Mouse (Mus musculus) hindbrain, embryonic 12.5 days (tissue): ENCODE results near the gene Sigmar1. TPM values are rescaled to one million over a fixed set of nuclear protein-coding genes. Genes with fewer than 3 reads are reported as not detected.
"Not testable (repeated sequence)": the region's sequence is repeated elsewhere in the genome, so short reads cannot be mapped to it uniquely, and the experiment has no call there.

ENCODE experiments used
- ATAC-seq: fragments of 200-750 bp; cut with Nextera tagmentation; 2 replicates; pipeline ENCODE4 v1.8.0; 2017; ENCODE audit warnings: moderate TSS enrichment; ENCODE audit not compliant: low FRiP score
- H3K27ac ChIP-seq: fragments of 300-500 bp; sonication (generic); 2 replicates; pipeline ENCODE4 v1.5.1; 2016; ENCODE audit warnings: mild to moderate bottlenecking
- H3K27me3 ChIP-seq: fragments of 300-500 bp; sonication (generic); 2 replicates; pipeline ENCODE4 v1.6.1; 2016; ENCODE audit warnings: mild to moderate bottlenecking
- H3K36me3 ChIP-seq: fragments of 300-500 bp; sonication (generic); 2 replicates; pipeline ENCODE4 v1.6.1; 2016; ENCODE audit warnings: mild to moderate bottlenecking
- H3K4me1 ChIP-seq: fragments of 300-500 bp; sonication (generic); 2 replicates; pipeline ENCODE4 v1.6.1; 2016
- H3K4me2 ChIP-seq: fragments of 300-500 bp; sonication (generic); replicated peaks from 2 replicates; pipeline ENCODE4 v1.6.1; 2016; ENCODE audit warnings: mild to moderate bottlenecking
- H3K4me3 ChIP-seq: fragments of 300-500 bp; sonication (generic); 2 replicates; pipeline ENCODE4 v1.5.1; 2016; ENCODE audit warnings: mild to moderate bottlenecking
- H3K9ac ChIP-seq: fragments of 300-500 bp; sonication (generic); 2 replicates; pipeline ENCODE4 v1.6.1; 2016; ENCODE audit warnings: mild to moderate bottlenecking, moderate library complexity
- H3K9me3 ChIP-seq: fragments of 300-500 bp; sonication (generic); replicated peaks from 2 replicates; pipeline ENCODE4 v1.6.1; 2016; ENCODE audit warnings: mild to moderate bottlenecking
- WGBS: fragments of 180-500 bp; shearing (Covaris S2); methylation state at CpG from one replicate; pipeline ENCODE4 v1.1.7; 2016; 5-methylcytosine and 5-hydroxymethylcytosine counted together
- polyA plus RNA-seq: library from polyadenylated mRNA; unstranded; fragments of >200 nt; fragmentation: Nextera tagmentation; extraction: Ambion mirVana; gene quantifications from 2 replicates; pipeline ENCODE4 v1.2.1, GENCODE M21; 2016

Gene Sigmar1
- polyA plus RNA-seq, 1 experiment from 2014 or later, result 58.9 TPM

DNA sequence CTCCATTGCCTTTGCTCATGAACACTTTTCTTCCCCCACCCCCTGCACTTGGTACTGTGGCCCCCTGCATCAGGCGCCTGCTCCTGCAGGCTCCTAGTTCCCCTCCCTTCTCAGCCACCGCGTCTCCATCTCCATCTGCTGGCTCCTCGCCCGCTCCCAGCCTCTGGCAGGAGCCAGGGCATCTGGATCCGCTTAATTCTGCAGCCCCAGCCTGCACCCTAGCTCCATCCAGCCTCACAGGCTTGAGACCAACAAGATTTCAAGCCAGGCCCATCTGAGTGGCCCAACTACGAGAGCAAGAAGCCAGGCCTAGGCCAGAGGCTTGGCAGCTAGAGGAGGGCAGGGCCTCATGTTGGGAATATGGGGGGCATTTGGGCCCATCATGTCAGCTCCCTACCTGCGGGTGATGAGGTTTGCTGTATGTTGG, 6.7 kb upstream of the Sigmar1 start:
- H3K9me3 ChIP-seq, ATAC-seq, H3K36me3 ChIP-seq, H3K27me3 ChIP-seq: not testable (repeated sequence)
- peak overlapping the region; percentile 41 for H3K9ac ChIP-seq
- peak overlapping the region; percentile 58 for H3K4me2 ChIP-seq
- peaks cover 30% of the 10 kb centered on the region for H3K4me1 ChIP-seq
- H3K4me3 ChIP-seq, result peak overlapping the region; percentile 6; the same call in 1 of the 2 replicates
- H3K27ac ChIP-seq, result peak overlapping the region; percentile 73
- 48% methylated on average over 8 of the region's 8 CpGs for whole genome bisulfite sequencing

DNA sequence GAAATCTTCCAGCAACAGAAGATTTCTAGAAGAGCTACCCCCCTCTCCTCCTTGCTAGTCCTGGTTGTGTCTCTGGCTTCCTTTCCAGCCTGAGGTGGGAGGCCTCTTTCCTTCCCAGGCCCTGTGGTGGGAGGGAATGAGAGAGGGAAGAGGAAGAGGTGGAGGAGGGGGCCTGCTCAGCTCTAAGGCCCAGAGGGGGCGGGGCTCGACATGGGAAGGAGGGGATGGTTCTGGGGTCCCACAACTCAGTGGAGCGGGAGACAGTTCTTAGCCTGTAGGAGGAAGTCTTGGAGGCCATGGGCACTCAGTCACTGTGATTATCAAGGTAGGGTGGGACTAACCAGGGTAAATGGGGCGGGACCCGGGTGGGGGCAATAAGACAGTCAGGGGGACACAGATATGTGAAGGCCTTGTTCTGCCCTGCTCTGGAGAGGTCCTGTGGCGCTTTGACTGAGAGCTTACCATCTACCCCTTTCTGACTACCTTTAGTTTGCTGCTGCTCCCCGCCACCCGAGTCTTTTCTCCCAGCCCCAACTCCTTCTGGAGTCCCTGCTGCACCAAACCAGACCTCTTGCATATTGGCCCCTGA, 6.2 kb upstream of the Sigmar1 start:
- peaks cover 30% of the 10 kb centered on the region for H3K4me1 ChIP-seq
- H3K4me2 ChIP-seq, result peak overlapping the region; percentile 58
- peak overlapping the region; percentile 39; the same call in 1 of the 2 replicates for H3K4me3 ChIP-seq
- 0 out of 2 replicates have a peak, but pooled peaks cover 6% of the 10 kb centered on the region for H3K36me3 ChIP-seq
- H3K27me3 ChIP-seq, result no peaks in the 10 kb centered on the region
- H3K9ac ChIP-seq, result peak overlapping the region; percentile 41; the same call in 1 of the 2 replicates
- H3K27ac ChIP-seq, result peak overlapping the region; percentile 73
- no peak for ATAC-seq
- 36% methylated on average over 8 of the region's 8 CpGs for WGBS
- H3K9me3 ChIP-seq, result no peaks in the 10 kb centered on the region

DNA sequence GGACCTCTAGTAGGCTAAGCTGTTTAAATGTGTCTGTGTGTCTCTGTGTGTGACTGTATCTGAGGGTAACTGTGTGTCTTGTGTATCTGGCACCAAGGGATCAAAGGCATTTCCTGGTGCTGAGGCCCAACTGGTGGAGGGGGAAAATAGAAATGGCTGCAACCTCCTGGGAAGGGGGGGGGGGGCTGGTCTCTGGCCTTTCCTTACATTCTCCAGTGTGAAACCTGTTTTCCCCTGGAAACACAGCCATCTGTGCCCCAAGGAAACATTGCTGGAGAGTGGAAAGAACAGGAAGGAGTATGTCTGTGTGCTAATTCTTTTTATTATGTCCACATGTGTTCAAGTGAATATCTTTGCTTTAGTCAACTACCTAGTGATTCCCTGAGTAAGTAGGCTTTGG, 5.7 kb upstream of the Sigmar1 start:
- Histone ChIP-seq H3K4me2 (peak overlapping the region; percentile 58), H3K27ac (peak overlapping the region; percentile 73), H3K9ac (no peak overlapping the region), H3K27me3 (no peaks in the 10 kb centered on the region), H3K36me3 (0 out of 2 replicates have a peak, but pooled peaks cover 5% of the 10 kb centered on the region), H3K4me3 (peak overlapping the region; percentile 39), H3K4me1 (peaks cover 30% of the 10 kb centered on the region), H3K9me3 (no peaks in the 10 kb centered on the region)
- no peak for ATAC-seq

DNA sequence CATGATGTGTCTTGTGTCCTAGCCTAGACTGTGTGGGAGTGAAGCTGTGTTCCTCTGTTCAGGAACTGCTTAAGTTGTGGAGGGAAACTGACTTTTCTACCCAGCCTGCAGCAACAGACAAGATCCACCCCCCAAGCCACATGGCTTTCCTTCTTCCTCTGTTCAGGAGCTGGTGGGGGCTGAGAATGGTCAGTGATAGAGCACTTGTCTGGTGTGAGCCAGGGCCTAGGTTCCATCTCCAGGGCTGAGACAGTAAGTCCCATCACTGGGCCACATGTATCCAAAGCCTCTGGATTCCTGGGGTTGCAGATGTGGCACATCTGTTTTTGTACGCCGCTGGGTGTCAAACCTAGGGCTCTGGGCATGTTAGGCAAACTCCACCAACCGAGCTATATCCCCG, 5.0 kb upstream of the Sigmar1 start:
- 0 out of 2 replicates have a peak, but pooled peaks have one; percentile 32 for ATAC-seq
- Histone ChIP-seq H3K27me3 (no peaks in the 10 kb centered on the region), H3K27ac (peak overlapping the region; percentile 73), H3K9me3 (no peaks in the 10 kb centered on the region), H3K4me3 (peak overlapping the region; percentile 39), H3K4me2 (peak overlapping the region; percentile 58), H3K4me1 (peaks cover 36% of the 10 kb centered on the region), H3K36me3 (0 out of 2 replicates have a peak, but pooled peaks cover 3% of the 10 kb centered on the region), H3K9ac (peak overlapping the region; percentile 62)
- WGBS, result 83% methylated on average over 4 of the region's 4 CpGs

DNA sequence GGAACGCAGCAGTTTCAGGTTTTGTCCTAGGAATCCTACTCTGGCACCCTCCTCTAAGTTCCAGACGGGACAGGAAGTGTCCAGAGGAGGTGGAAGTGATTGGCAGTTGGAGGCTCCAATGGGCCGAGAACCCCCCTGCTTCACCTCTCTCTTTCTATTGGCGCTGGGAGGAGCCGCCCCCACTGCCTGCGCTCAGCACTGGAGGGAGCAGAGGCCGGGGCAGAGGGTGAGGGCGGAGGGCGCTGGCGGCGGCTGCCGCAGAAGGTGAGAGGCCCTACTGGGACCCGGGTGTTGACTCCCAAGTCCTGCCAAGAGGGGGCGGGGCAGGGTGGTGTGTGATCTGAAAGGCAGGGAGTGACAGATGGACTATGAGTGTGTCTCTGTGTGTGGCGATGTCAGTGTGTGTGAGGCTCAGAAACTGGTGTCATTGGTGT, 4.3 kb upstream of the Sigmar1 start:
- H3K4me2 ChIP-seq, result peak overlapping the region; percentile 58
- WGBS, result 1% methylated on average over 15 of the region's 15 CpGs
- peak; percentile 84 for ATAC-seq
- H3K9ac ChIP-seq, result peak overlapping the region; percentile 62
- no peaks in the 10 kb centered on the region for H3K27me3 ChIP-seq
- no peaks in the 10 kb centered on the region for H3K9me3 ChIP-seq
- peaks cover 36% of the 10 kb centered on the region for H3K4me1 ChIP-seq
- peak overlapping the region; percentile 39 for H3K4me3 ChIP-seq
- H3K36me3 ChIP-seq, result 0 out of 2 replicates have a peak, but pooled peaks cover 3% of the 10 kb centered on the region
- H3K27ac ChIP-seq, result peak overlapping the region; percentile 73

DNA sequence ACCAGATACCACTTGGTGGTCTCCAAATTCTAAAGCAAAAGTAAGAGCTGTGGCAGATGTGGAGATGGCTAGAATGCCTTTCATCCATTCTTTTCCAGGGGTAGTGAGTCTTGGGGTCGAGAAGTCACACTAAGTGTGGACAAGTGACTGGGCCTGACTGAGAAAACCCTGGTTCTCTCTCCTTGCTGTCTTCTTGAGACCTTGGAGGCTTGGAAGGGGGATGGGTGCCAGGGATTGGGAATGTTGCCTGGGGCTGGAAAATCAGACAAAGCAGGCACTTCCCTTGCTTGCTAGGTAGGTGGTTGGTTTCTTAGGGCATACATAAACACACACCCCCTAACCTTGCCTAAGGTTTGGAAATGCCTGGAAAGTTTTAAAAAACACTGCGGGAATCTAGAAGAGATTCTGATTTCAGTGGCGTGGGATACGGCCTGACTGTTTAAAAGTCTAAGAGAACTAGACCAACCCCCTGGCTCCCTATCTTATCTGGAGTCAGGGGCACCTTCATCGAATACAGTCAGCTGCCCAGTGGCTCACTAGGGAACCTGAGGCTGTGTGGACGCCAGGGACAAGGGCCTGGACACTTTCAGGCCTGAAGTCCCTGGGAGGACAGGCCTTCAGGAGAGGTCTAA, 3.8 kb upstream of the Sigmar1 start:
- Histone ChIP-seq H3K9me3 (no peaks in the 10 kb centered on the region), H3K4me2 (peak overlapping the region; percentile 58), H3K4me1 (peaks cover 39% of the 10 kb centered on the region), H3K4me3 (peak overlapping the region; percentile 39), H3K9ac (peak overlapping the region; percentile 62; the same call in 1 of the 2 replicates), H3K27ac (peak overlapping the region; percentile 73), H3K36me3 (0 out of 2 replicates have a peak, but pooled peaks cover 3% of the 10 kb centered on the region), H3K27me3 (no peaks in the 10 kb centered on the region)
- no peak for ATAC-seq
- 39% methylated on average over 6 of the region's 6 CpGs for WGBS

DNA sequence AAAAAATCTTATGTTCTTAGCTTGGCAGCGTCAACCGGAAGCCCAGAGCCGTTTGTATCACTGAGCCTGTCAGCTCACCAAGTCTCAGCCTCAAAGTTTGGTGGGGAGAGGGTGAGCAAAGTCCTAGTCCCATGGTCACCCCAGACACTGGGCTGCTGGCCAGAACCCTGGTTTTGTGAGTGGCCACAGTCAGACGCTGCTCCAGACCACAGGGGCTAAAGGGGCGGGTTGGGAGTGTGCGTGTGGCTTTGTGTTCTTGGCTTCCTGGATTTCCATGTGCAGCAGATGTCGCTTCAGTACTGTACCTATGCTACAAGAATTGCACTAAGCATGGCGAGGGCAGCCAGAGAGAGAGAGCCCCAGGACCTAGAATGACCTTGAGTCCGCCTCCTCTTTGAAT, 3.2 kb upstream of the Sigmar1 start:
- 0 out of 2 replicates have a peak, but pooled peaks cover 3% of the 10 kb centered on the region for H3K36me3 ChIP-seq
- no peak overlapping the region for H3K27ac ChIP-seq
- no peaks in the 10 kb centered on the region for H3K27me3 ChIP-seq
- H3K9ac ChIP-seq, result no peak overlapping the region
- 88% methylated on average over 9 of the region's 9 CpGs for WGBS
- ATAC-seq, result no peak
- H3K4me2 ChIP-seq, result no peak overlapping the region
- H3K4me3 ChIP-seq, result no peak overlapping the region
- H3K9me3 ChIP-seq, result no peaks in the 10 kb centered on the region
- peaks cover 41% of the 10 kb centered on the region for H3K4me1 ChIP-seq

DNA sequence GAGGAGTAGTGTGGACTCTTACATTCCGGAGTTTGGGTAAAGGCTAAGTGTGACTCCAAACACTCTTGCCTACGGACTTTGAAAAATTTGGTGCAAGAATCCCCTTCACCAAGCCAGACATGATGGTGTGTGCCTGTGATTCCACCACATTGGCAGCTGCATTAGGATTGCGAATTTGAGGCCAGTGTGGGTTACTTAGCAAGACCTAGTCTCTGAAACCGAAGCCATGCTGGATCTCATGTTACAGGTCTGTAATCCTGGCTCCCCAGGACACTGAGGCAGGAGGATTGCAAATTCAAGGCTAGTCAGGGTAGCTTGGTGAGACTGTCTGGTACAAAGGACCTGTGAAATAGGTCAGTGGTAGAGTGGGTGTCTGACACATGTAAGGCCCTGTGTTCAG, 2.7 kb upstream of the Sigmar1 start:
- Histone ChIP-seq H3K4me2 (no peak overlapping the region), H3K9ac (no peak overlapping the region), H3K4me3 (no peak overlapping the region), H3K36me3 (0 out of 2 replicates have a peak, but pooled peaks cover 3% of the 10 kb centered on the region), H3K27me3 (no peaks in the 10 kb centered on the region), H3K27ac (no peak overlapping the region), H3K4me1 (peaks cover 41% of the 10 kb centered on the region), H3K9me3 (no peaks in the 10 kb centered on the region)
- 89% methylated on average over 4 of the region's 4 CpGs for WGBS
- no peak for ATAC-seq

DNA sequence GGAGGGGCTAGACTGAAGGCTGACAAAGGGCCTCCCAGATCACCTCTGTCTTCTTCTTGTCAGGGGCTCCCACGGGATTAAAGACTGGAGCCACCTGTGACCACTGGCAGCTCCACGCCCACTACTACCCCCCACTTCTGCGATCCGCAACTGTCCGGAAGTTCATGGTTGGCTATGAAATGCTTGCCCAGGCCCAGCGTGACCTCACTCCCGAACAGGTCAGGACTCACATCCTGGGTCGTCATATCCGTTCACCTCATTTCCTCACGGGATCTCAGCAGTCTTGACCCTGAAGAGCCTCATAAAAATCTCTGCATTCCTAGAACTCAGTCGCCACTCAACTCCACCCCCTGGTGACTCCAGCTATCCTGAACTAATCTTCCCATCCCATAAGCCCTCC, 2.1 kb upstream of the Sigmar1 start:
- no peak for ATAC-seq
- H3K4me2 ChIP-seq, result no peak overlapping the region
- H3K27ac ChIP-seq, result no peak overlapping the region
- H3K36me3 ChIP-seq, result 0 out of 2 replicates have a peak, but pooled peaks cover 3% of the 10 kb centered on the region
- H3K9ac ChIP-seq, result no peak overlapping the region
- no peaks in the 10 kb centered on the region for H3K9me3 ChIP-seq
- no peaks in the 10 kb centered on the region for H3K27me3 ChIP-seq
- H3K4me3 ChIP-seq, result no peak overlapping the region
- WGBS, result 82% methylated on average over 11 of the region's 11 CpGs
- H3K4me1 ChIP-seq, result peaks cover 41% of the 10 kb centered on the region

DNA sequence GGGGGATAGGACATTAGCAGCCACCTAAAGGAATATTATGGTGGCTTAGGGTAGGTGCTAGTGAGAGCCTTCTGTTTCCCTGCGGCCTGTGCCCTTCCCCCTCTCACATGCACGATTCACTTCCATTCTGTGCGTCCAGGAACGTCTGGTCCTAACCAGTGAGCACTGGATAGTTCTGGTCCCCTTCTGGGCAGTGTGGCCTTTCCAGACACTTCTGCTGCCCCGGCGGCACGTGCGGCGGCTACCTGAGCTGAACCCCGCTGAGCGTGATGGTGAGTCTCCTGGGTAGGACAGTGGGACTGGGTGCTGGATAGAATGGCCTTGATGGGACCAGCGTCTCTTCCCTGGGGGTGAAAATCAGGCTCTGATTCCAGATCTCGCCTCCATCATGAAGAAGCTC, 1.4 kb upstream of the Sigmar1 start:
- 91% methylated on average over 13 of the region's 13 CpGs for WGBS
- Histone ChIP-seq H3K27me3 (no peaks in the 10 kb centered on the region), H3K4me2 (no peak overlapping the region), H3K4me1 (peaks cover 38% of the 10 kb centered on the region), H3K9ac (peak overlapping the region; percentile 23; the same call in 1 of the 2 replicates), H3K27ac (no peak overlapping the region), H3K36me3 (0 out of 2 replicates have a peak, but pooled peaks cover 3% of the 10 kb centered on the region), H3K9me3 (no peaks in the 10 kb centered on the region), H3K4me3 (no peak overlapping the region)
- ATAC-seq, result no peak

DNA sequence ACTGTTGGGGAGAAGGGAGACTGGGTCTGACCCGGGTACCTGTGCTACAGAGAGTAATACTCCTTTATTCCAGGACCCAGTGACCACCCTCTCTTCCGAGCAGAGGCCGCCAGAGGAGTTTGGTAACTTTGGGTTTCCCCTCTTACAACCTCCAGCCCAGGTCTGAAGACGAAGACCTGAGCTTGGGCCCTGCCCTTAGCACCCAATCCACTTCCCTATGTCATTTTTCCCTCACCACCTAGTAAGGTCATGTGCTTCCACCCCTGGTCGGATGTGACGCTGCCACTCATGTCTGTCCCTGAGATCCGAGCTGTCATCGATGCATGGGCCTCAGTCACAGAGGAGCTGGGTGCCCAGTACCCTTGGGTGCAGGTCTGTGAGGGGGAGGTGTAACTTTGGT, 483 bp upstream of the Sigmar1 start:
- Histone ChIP-seq H3K4me2 (peak overlapping the region; percentile 91), H3K9ac (peak overlapping the region; percentile 78; the same call in 1 of the 2 replicates), H3K27me3 (no peaks in the 10 kb centered on the region), H3K27ac (no peak overlapping the region), H3K9me3 (no peaks in the 10 kb centered on the region), H3K36me3 (0 out of 2 replicates have a peak, but pooled peaks cover 3% of the 10 kb centered on the region), H3K4me1 (peaks cover 29% of the 10 kb centered on the region), H3K4me3 (peak overlapping the region; percentile 71)
- ATAC-seq, result no peak
- 73% methylated on average over 8 of the region's 8 CpGs for WGBS

DNA sequence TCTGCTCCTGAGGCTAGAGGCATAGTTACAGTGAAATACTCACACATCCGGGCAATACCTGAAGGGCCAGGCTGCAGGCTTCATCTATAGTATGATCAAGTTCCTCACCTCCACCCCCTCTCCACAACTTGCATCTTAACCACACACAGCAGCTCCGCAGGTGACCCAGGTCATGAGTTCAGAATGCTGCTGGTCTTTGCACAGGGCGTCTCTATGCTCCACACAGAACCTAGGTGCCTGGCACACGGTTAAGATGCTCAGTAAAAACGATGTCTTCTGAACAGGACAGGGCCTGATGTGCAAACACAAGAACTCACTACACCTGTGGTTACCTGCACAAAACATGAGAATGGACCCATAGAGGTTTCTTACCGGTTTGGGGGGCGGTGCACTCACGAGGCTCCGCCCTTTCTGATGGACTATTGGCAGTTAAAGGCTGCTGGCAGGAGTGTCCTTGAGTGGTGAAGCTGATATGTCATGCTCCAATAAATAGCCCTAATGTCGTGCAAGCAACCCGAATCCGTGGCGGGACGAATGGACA, 1.1 kb downstream of the Sigmar1 start, which contains the start of gene Galt:
Gene Galt, plus strand, starts transcription at position 432 of the 541 bp plus-strand sequence.
- ATAC-seq, result peak; percentile 59
- Histone ChIP-seq H3K4me3 (peak within 1 kb of the TSS; percentile 71), H3K36me3 (0 out of 2 replicates have a peak, but pooled peaks cover 3% of the 10 kb centered on the region), H3K9me3 (no peaks in the 10 kb centered on the region), H3K4me2 (peak within 1 kb of the TSS; percentile 91), H3K4me1 (peaks cover 13% of the 10 kb centered on the region), H3K27me3 (no peaks in the 10 kb centered on the region), H3K27ac (peak within 1 kb of the TSS; percentile 78), H3K9ac (peak within 1 kb of the TSS; percentile 78)
- WGBS, result 14% methylated on average over 14 of the region's 14 CpGs
